15 mouse cellular contexts compared by ENCODE assay signal in the genomic region with DNA sequence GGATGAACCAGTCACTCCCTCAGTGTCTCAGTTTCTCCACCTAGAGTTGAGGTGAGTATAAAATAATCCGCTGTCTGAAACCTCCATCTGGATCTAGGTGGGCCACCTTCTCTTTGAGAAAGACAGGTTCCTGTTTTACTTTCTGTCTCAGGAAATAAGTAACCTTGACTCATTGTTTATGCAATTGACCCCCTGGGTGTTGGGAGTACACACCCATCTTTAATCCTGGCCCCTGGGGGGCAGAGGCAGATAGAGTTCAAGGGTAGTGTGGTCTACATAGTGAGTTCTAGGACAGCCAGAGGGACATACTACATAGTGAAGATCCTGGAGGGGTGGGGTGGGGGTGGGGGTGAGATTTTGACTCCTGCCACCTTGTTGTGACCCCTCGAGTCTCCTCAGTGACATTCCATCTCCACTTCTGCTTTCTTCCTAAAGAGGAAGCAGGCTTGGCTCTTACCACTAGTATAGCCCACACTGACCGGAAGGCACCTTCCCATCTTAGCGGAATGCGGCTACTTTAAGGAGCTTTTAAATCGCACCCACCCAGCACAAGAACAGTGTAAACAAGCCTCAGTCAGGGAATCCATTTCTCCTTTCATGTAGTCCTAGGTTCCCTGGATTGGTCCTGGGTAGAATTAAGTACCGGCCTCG.
DNase-seq lines count a peak whose midpoint lies in the region; ATAC-seq and TF ChIP-seq lines count a peak whose summit lies in the region.
"Had no signal": no experiment of that assay in that cellular context is flagged by ENCODE, and none has a peak within 500 bp of the region (broad histone marks: within the 10 kb centered on the region; RNA-seq: fewer than 3 reads in every experiment).

No protein-coding gene starts in this region.

- WGBS in lung, embryonic 16.5 days = 37% methylated on average over 8 of the region's 8 CpGs
- 24% methylated on average over 8 of the region's 8 CpGs for WGBS in bone marrow, adult 2 months
- 47% methylated on average over 8 of the region's 8 CpGs for WGBS in liver, embryonic 15.5 days (ENCODE audit: insufficient replicate concordance)
- WGBS in stomach, embryonic 16.5 days = 41% methylated on average over 8 of the region's 8 CpGs

- no peak for TF ChIP-seq CTCF in bone marrow, adult 2 months (IDR thresholded peaks at IDR 0.05; ENCODE audit: control insufficient read depth, insufficient read depth, low read length)

- H3K4me1 ChIP-seq in lung, embryonic 16.5 days (replicated peaks; ENCODE audit: control insufficient read depth, insufficient read depth, low read length) = peaks cover 40% of the 10 kb centered on the region
- H3K4me1 ChIP-seq in bone marrow, adult 2 months (ENCODE audit: control insufficient read depth, insufficient read depth, low read length) = peaks cover 19% of the 10 kb centered on the region
- peaks cover 96% of the 10 kb centered on the region for H3K4me1 ChIP-seq in liver, embryonic 15.5 days (replicated peaks)
- H3K4me1 ChIP-seq in stomach, embryonic 16.5 days (ENCODE audit: control insufficient read depth, insufficient read depth, low read length) = peaks cover 47% of the 10 kb centered on the region

- DNase-seq in lung, postnatal 10 days = no peak
- no peak for DNase-seq in adrenal gland, postnatal 36 days
- DNase-seq in cerebellum, postnatal 4 days (ENCODE audit: low spot score in 2 of 2) = no peak
- DNase-seq: adrenal gland, postnatal 10 days; cerebellum, adult 9-11 months; heart, adult 2 months had no signal

- no peak overlapping the region for H3K4me3 ChIP-seq in lung, embryonic 16.5 days (ENCODE audit: low read length)
- H3K4me3 ChIP-seq in bone marrow, adult 2 months (replicated peaks; ENCODE audit: control insufficient read depth, low read depth, low read length) = peak overlapping the region; percentile 44
- no peak overlapping the region for H3K4me3 ChIP-seq in liver, embryonic 15.5 days (replicated peaks)
- no peak overlapping the region for H3K4me3 ChIP-seq in stomach, embryonic 16.5 days (replicated peaks; ENCODE audit: low read length)
- H3K4me3 ChIP-seq: embryonic facial prominence, embryonic 15.5 days; heart, adult 2 months; layer of hippocampus, adult 2 months; limb, embryonic 13.5 days; myocyte had no signal

- ATAC-seq in lung, embryonic 16.5 days (ENCODE audit: low read depth) = no peak
- ATAC-seq in liver, embryonic 15.5 days (ENCODE audit: insufficient read depth) = no peak
- no peak for ATAC-seq in stomach, embryonic 16.5 days (ENCODE audit: insufficient read depth, low FRiP score)
- ATAC-seq: hindbrain, postnatal 0 days had no signal

- H3K9ac ChIP-seq in lung, embryonic 16.5 days (ENCODE audit: low read length) = 0 out of 2 replicates have a peak overlapping the region, but pooled peaks have one; percentile 21
- no peak overlapping the region; the same call in 1 of the 2 replicates for H3K9ac ChIP-seq in liver, embryonic 15.5 days
- peak overlapping the region; percentile 8; the same call in 1 of the 2 replicates for H3K9ac ChIP-seq in stomach, embryonic 16.5 days (ENCODE audit: low read length)
- H3K9ac ChIP-seq: embryonic facial prominence, embryonic 15.5 days; limb, embryonic 13.5 days had no signal

- no peaks in the 10 kb centered on the region for H3K27me3 ChIP-seq in lung, embryonic 16.5 days (ENCODE audit: control insufficient read depth, insufficient read depth, low read depth, low read length)
- no peaks in the 10 kb centered on the region for H3K27me3 ChIP-seq in liver, embryonic 15.5 days
- H3K27me3 ChIP-seq in stomach, embryonic 16.5 days (ENCODE audit: control insufficient read depth, insufficient read depth, low read length) = no peaks in the 10 kb centered on the region
- H3K27me3 ChIP-seq: embryonic facial prominence, embryonic 15.5 days; limb, embryonic 13.5 days had no signal

- H3K9me3 ChIP-seq in lung, embryonic 16.5 days (ENCODE audit: control insufficient read depth, low read length) = no peaks in the 10 kb centered on the region
- H3K9me3 ChIP-seq in liver, embryonic 15.5 days (replicated peaks) = no peaks in the 10 kb centered on the region
- no peaks in the 10 kb centered on the region for H3K9me3 ChIP-seq in stomach, embryonic 16.5 days (replicated peaks; ENCODE audit: control insufficient read depth, low read length)
- H3K9me3 ChIP-seq: embryonic facial prominence, embryonic 15.5 days; limb, embryonic 13.5 days had no signal

- no peak overlapping the region for H3K27ac ChIP-seq in lung, embryonic 16.5 days (ENCODE audit: low read length)
- H3K27ac ChIP-seq in bone marrow, adult 2 months (ENCODE audit: control insufficient read depth, insufficient read depth, low read depth, low read length, poor library complexity) = peak overlapping the region; percentile 86
- peak overlapping the region; percentile 59 for H3K27ac ChIP-seq in liver, embryonic 15.5 days (replicated peaks)
- H3K27ac ChIP-seq in stomach, embryonic 16.5 days (ENCODE audit: low read length) = peak overlapping the region; percentile 67
- H3K27ac ChIP-seq: embryonic facial prominence, embryonic 15.5 days; heart, adult 2 months; hindbrain, postnatal 0 days; layer of hippocampus, adult 2 months; limb, embryonic 13.5 days had no signal

- H3K4me2 ChIP-seq in lung, embryonic 16.5 days (ENCODE audit: low read depth, low read length) = no peak overlapping the region
- H3K4me2 ChIP-seq in liver, embryonic 15.5 days = peak overlapping the region; percentile 23
- peak overlapping the region; percentile 35 for H3K4me2 ChIP-seq in stomach, embryonic 16.5 days (ENCODE audit: low read depth, low read length)
- H3K4me2 ChIP-seq: embryonic facial prominence, embryonic 15.5 days; limb, embryonic 13.5 days had no signal

- H3K36me3 ChIP-seq in lung, embryonic 16.5 days (ENCODE audit: control insufficient read depth, insufficient read depth, low read length) = no peaks in the 10 kb centered on the region
- 0 out of 2 replicates have a peak, but pooled peaks cover 4% of the 10 kb centered on the region for H3K36me3 ChIP-seq in liver, embryonic 15.5 days (replicated peaks)
- no peaks in the 10 kb centered on the region for H3K36me3 ChIP-seq in stomach, embryonic 16.5 days (ENCODE audit: control insufficient read depth, insufficient read depth, low read length)
- H3K36me3 ChIP-seq: embryonic facial prominence, embryonic 15.5 days; limb, embryonic 13.5 days had no signal

- TF ChIP-seq POLR2A in bone marrow, adult 2 months (IDR thresholded peaks at IDR 0.05; ENCODE audit: borderline replicate concordance, control insufficient read depth, low read depth, low read length) = no peak
